Mouse (Mus musculus) small intestine, adult 2 months (tissue): Measurements from ENCODE around the gene Golga7b.

Source experiments
- CTCF ChIP-seq: fragments of 200-500 bp; IDR thresholded peaks from 2 replicates; pipeline ENCODE4 v1.5.1; 2012; ENCODE audit warnings: low read depth, mild to moderate bottlenecking, control low read depth, inconsistent platforms, low read length, moderate library complexity, mixed read lengths; ENCODE audit not compliant: insufficient replicate concordance, insufficient read length; ENCODE audit errors: extremely low read depth
- POLR2A ChIP-seq: fragments of 200-500 bp; IDR thresholded peaks from 2 replicates; pipeline ENCODE4 v1.6.1; 2012; ENCODE audit warnings: low read depth, mild to moderate bottlenecking, control low read depth, inconsistent platforms, low read length, moderate library complexity

DNA sequence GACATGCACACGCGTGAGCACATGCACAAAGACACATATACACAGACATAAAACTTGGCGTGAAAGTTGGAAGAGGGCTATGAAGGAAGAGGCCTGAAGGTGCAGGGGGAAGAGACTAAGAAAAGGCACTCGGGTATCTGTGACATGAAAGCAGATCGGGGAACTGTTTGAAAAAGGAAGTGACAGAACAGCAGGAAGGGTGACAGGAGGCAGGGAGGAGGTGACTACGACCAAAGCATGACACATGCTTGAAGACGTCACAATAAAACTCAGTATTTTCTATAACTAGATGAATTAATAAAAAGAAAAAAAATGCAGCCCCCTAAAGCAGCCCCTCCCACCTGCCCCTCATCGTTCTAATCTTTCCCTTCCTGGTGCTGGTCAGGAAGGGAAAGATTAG lies 58.4 kb downstream of the Golga7b start:
- TF ChIP-seq CTCF (no peak), POLR2A (no peak)
